Mouse (Mus musculus) layer of hippocampus, adult 2 months (tissue): ENCODE results near the gene Siglec1. TPM values are rescaled to one million over a fixed set of nuclear protein-coding genes. Genes with fewer than 3 reads are reported as not detected.

Experiments
- DNase-seq, 2 experiments: peaks; one replicate each; pipeline ENCODE4 v3.0.0; 2022; ENCODE audit warnings: low spot score in 2 of 2
- H3K27ac ChIP-seq: fragments of 200-600 bp; 2 replicates; pipeline ENCODE4 v1.8.1; 2022
- H3K4me3 ChIP-seq: fragments of 200-600 bp; 2 replicates; pipeline ENCODE4 v1.8.1; 2022; ENCODE audit warnings: mild to moderate bottlenecking
- CTCF ChIP-seq: fragments of 200-600 bp; conservative IDR thresholded peaks from 2 replicates; pipeline ENCODE4 v1.8.1; 2022; ENCODE audit warnings: antibody characterized with exemption, mild to moderate bottlenecking, moderate library complexity
- total RNA-seq, 2 experiments: library from RNA; stranded (reverse); gene quantifications; 2 replicates each; pipeline ENCODE4 v1.2.3; 2021

The Siglec1 gene
- total RNA-seq, 2 experiments from 2014 or later, result 0.20 to 0.46 TPM

GRCm38 (mm10) chr2:131090852-131091251 lies 4.3 kb upstream of the Siglec1 start:
- Histone ChIP-seq H3K4me3 (no peak overlapping the region), H3K27ac (no peak overlapping the region)
- TF ChIP-seq CTCF, result no peak
- no peak for DNase-seq

- no peak for DNase-seq
- Histone ChIP-seq H3K27ac (no peak overlapping the region), H3K4me3 (no peak overlapping the region)
- TF ChIP-seq CTCF, result no peak
These were observed 3.1 kb upstream of the Siglec1 start for GRCm38 (mm10) chr2:131089634-131090033.

- no peak for TF ChIP-seq CTCF
- Histone ChIP-seq H3K4me3 (no peak overlapping the region), H3K27ac (no peak overlapping the region)
- DNase-seq, result no peak
These were observed 2.0 kb upstream of the Siglec1 start for GRCm38 (mm10) chr2:131088581-131088980.

- no peak for DNase-seq
- Histone ChIP-seq H3K4me3 (no peak overlapping the region), H3K27ac (no peak overlapping the region)
- no peak for TF ChIP-seq CTCF
These were observed 2.4 kb downstream of the Siglec1 start for GRCm38 (mm10) chr2:131084206-131084605.

GRCm38 (mm10) chr2:131080507-131080906 lies 6.1 kb downstream of the Siglec1 start:
- TF ChIP-seq CTCF, result no peak
- no peak for DNase-seq
- Histone ChIP-seq H3K4me3 (no peak overlapping the region), H3K27ac (no peak overlapping the region)

- Histone ChIP-seq H3K27ac (no peak overlapping the region), H3K4me3 (no peak overlapping the region)
- no peak for TF ChIP-seq CTCF
- no peak for DNase-seq
These were observed 14.0 kb downstream of the Siglec1 start for GRCm38 (mm10) chr2:131072536-131072935.

GRCm38 (mm10) chr2:131067481-131067880 lies 19.1 kb downstream of the Siglec1 start:
- no peak for TF ChIP-seq CTCF
- no peak overlapping the region for H3K27ac ChIP-seq

GRCm38 (mm10) chr2:131066342-131066741 lies 20.2 kb downstream of the Siglec1 start:
- no peak overlapping the region for H3K27ac ChIP-seq
- no peak for DNase-seq
- TF ChIP-seq CTCF, result no peak
- no peak overlapping the region for H3K4me3 ChIP-seq

More at GRCm38 (mm10) chr2:131067481-131067880, 19.1 kb downstream of the Siglec1 start:
- DNase-seq, result no peak
- no peak overlapping the region for H3K4me3 ChIP-seq

GRCm38 (mm10) chr2:131063404-131063864 lies 23.1 kb downstream of the Siglec1 start, which contains the start of gene Adam33:
Gene Adam33, minus strand, starts transcription at chr2:131063814.
- no peak for TF ChIP-seq CTCF
- H3K4me3 ChIP-seq, result peak within 1 kb of the TSS; percentile 28
- no peak for DNase-seq
- H3K27ac ChIP-seq, result no peak within 1 kb of the TSS

GRCm38 (mm10) chr2:131061607-131062006 lies 25.0 kb downstream of the Siglec1 start:
- H3K4me3 ChIP-seq, result no peak overlapping the region
- no peak for DNase-seq
- no peak for TF ChIP-seq CTCF
- no peak overlapping the region for H3K27ac ChIP-seq

- no peak for DNase-seq
- TF ChIP-seq CTCF, result no peak
These were observed 25.8 kb downstream of the Siglec1 start for GRCm38 (mm10) chr2:131060784-131061183.

GRCm38 (mm10) chr2:131059781-131060540 lies 26.6 kb downstream of the Siglec1 start:
- TF ChIP-seq CTCF, result no peak
- DNase-seq, result no peak
- no peak overlapping the region for H3K27ac ChIP-seq
- H3K4me3 ChIP-seq, result no peak overlapping the region

More at GRCm38 (mm10) chr2:131060784-131061183, 25.8 kb downstream of the Siglec1 start:
- H3K4me3 ChIP-seq, result no peak overlapping the region
- H3K27ac ChIP-seq, result no peak overlapping the region

GRCm38 (mm10) chr2:131059377-131059776 lies 27.2 kb downstream of the Siglec1 start:
- no peak for DNase-seq
- Histone ChIP-seq H3K27ac (no peak overlapping the region), H3K4me3 (no peak overlapping the region)
- no peak for TF ChIP-seq CTCF

GRCm38 (mm10) chr2:131058672-131059071 lies 27.9 kb downstream of the Siglec1 start:
- no peak for DNase-seq
- Histone ChIP-seq H3K27ac (no peak overlapping the region), H3K4me3 (no peak overlapping the region)
- no peak for TF ChIP-seq CTCF
